Mouse (Mus musculus) olfactory bulb, adult 2 months (tissue): ENCODE measurements around the gene Ssmem1.

Source experiments
- CTCF ChIP-seq: fragments of 200-500 bp; IDR thresholded peaks from 2 replicates; pipeline ENCODE4 v1.5.1; 2012; ENCODE audit warnings: low read depth, mild to moderate bottlenecking, low read length, moderate library complexity; ENCODE audit not compliant: insufficient read depth
- POLR2A ChIP-seq: fragments of 200-500 bp; IDR thresholded peaks from 2 replicates; pipeline ENCODE4 v1.6.1; 2012; ENCODE audit warnings: mild to moderate bottlenecking, low read depth, low read length, moderate library complexity; ENCODE audit not compliant: insufficient read depth

- TF ChIP-seq CTCF (no peak), POLR2A (no peak)
Observed at GRCm38 (mm10) chr6:30556080-30556479, 46.4 kb downstream of the Ssmem1 start.
